Mouse (Mus musculus): ENCODE results near the gene Elovl6.

GRCm38 (mm10) chr3:129537954-129538353 is 5.8 kb downstream of the Elovl6 start:
- TF ChIP-seq CTCF (IDR thresholded peaks at IDR 0.05; ENCODE audit: extremely low read depth, insufficient read depth, insufficient read length, insufficient replicate concordance) = no peak
- no peak for TF ChIP-seq POLR2A (IDR thresholded peaks at IDR 0.05; ENCODE audit: low read depth, low read length)
